Mouse (Mus musculus) cerebellum, adult 9-10 months (tissue): ENCODE measurements around the gene D6Ertd527e.

Source experiments
- DNase-seq: peaks from one replicate; pipeline ENCODE4 v3.0.0; 2022

D6Ertd527e gene

DNA sequence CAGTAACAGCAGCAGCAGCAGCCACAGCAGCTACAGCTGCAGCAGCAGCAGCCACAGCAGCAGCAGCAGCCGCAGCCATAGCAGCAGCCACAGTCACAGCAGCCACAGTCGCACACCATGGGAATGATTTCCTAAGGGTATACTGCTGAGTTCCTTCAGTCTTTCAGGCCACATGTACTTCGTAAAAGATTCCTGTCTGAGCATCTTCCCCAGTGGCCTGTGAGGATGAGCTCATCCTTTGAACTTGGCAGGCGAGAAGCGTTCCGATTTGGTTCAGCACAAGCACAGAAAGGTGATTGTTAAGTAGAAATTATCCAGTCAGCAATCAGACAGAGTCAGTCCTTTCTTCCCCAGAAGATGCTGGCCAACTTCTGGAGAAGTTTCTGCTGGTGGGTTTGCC is 7.6 kb downstream of the D6Ertd527e start:
- DNase-seq: no peak

DNA sequence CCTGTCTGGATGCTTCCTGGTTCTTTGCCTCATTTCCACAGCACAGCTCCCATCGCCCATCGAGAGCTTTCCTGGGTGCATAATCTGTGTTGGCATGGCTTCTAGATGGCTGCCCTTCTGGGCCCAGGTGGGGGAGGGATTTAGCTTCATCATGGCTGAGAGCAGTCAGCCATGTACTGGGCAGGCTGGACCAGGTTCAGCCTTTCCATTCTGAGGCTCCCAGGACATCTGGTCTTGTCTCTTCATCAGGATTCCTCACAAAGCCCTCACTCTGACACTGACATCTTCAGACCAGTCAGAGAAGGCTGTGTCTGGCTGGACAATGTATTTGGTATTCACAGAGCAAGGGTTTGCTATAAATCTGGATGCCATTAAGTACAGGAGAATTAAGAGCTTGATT is 11.4 kb downstream of the D6Ertd527e start:
- DNase-seq: no peak

DNA sequence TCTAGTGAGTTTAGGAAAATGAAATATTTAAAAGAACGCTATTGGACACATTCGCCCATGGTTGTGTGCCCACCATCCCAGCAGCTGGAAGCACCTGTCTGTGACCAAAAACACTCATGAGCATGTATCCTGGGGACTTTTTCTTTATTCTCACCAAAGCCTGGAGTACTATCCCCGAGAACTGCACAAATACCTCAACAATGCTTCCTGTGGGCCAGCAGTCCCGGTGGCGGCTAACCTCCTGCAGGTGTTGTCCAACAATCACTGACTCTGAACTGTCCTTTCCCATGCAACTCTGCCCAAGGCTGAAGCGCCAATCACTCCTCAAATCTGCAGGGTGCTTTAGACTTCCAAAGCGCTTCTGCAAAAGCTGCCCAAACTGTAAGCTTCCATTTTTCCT is 12.1 kb downstream of the D6Ertd527e start:
- no peak for DNase-seq

- DNase-seq: no peak
Measured at GRCm38 (mm10) chr6:87119066-87119837, 14.7 kb downstream of the D6Ertd527e start.

GRCm38 (mm10) chr6:87119975-87120374 is 15.4 kb downstream of the D6Ertd527e start:
- DNase-seq: no peak

GRCm38 (mm10) chr6:87120661-87121060 is 16.1 kb downstream of the D6Ertd527e start:
- no peak for DNase-seq

DNA sequence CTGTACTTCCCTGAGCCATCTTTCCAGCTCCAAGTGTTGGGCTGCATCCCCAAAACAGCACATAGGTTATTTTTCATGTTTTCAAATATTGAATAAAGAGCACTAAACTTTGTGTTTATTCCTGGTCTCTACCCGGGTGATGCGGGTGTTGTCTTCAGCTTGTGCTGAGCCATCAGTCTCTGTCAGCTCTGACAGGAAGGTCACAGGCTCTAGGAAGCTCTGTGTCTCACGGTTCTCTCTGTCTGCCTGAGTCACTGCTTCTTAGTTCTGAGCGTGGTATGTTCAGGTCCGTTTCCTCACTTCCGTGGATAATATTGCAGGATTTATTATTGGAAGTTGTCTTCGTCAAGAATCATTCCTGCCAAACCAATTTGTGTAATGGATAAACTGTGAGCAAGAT is 17.4 kb downstream of the D6Ertd527e start:
- DNase-seq: no peak

DNA sequence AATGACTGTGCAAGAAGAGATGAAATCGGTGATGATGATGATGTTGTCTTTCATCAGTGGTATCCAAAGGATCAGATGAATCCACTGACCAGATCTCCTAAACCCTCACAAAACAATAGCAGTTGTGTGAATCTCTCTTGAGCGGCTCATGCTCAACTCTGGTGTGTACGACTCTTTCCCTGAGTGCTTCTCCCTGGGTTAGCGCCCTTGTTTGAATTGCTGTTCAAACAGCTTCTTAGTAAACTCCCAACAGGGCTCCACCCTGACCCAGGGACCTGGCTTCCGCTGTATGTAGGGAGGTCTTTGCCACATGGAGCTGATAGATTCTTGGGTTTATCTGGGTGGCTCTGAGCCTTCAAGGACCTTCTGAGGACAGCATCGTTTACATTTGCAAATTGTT is 18.9 kb downstream of the D6Ertd527e start:
- DNase-seq: no peak

DNA sequence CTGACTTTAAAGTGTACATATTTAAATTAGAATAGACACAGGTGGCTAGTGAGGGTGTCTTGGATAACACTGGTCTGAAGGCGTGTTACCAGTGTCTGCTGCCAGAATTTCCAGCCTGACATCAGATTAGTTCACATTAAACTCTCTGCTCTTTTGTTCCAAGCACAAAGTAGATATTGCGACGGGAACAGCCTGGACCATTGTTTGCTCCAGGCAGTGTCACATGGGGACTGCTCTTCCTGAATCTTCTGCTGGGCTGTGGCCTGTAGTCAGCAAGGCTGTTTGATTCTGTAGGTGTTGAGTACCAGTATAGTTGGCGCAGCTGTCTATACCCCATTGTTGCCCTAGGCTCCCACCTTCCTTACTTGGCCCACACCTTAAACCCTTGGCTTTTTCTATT is 19.4 kb downstream of the D6Ertd527e start:
- no peak for DNase-seq

DNA sequence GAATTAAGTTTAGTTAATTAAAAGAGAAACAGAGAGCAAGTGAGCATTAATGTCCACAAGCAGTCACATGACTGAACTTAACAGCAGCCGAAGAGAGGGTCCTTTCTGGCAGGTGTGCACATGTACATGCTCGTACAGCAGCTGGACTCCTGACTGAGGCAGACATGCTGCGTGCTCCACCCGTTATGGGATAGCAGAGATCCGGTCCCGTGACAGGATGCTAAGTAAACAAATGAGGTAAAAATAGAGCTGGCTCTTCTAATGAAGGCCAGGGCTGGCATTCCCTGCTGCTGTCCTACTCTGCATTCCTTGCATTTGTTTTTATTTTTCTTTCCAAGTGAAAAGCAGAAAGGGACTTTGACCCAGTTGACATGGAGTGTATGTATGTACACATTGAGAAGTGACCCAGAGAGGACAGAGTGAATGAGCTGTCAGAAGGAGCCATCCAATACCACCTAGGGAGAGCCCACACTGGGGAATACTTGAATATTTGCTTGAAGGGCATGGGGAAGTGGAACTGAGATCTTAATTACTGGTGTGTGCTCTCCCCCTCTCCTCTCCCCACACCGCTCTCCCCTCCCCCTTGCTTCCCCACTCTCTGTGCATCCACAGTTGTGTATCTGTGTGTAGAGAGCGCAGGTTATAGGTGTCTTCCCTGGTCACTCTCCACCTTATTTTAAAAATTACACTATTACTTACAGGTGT is 22.7 kb downstream of the D6Ertd527e start:
- DNase-seq: no peak

GRCm38 (mm10) chr6:87129861-87130260 is 25.3 kb downstream of the D6Ertd527e start:
- no peak for DNase-seq

DNA sequence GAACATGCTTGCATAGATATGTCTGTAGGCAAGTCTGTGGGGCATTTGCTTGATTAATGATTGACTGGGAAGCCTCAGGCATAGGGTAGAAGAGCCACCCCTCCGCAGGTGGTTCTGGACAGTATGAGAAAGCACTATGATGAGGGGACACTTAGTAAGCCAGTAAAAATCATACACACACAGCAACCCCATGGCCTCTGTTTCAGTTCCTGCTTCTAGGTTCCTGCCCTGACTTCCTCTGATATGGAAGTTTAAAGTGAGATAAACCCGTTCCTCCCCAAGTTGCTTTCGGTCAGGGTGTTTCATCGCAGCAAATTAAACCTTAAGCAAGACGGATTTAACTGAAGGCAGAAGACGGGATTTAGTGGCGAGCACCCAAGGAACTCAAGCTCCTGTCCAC is 26.1 kb downstream of the D6Ertd527e start:
- DNase-seq: no peak

- no peak for DNase-seq
Measured at GRCm38 (mm10) chr6:87131078-87131477, 26.5 kb downstream of the D6Ertd527e start.

DNA sequence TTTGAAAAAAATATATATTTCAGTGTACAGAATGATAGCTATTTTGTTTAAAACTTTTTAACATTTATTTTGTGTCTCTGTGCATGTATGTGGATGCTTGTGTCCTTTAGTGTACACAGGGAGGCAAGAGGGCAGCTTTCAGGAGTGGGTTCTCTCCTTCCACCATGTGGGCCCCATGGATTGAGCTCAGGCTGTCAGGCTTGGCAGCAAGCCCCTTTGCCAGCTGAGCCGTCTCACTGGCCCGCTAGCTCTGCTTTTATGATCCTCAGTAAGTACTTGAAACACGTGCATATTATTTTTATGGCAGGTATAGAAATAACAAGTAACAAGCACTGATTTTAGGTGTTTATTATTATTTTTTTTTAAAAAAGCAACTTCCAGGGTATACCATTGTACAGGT is 29.0 kb downstream of the D6Ertd527e start:
- no peak for DNase-seq

DNA sequence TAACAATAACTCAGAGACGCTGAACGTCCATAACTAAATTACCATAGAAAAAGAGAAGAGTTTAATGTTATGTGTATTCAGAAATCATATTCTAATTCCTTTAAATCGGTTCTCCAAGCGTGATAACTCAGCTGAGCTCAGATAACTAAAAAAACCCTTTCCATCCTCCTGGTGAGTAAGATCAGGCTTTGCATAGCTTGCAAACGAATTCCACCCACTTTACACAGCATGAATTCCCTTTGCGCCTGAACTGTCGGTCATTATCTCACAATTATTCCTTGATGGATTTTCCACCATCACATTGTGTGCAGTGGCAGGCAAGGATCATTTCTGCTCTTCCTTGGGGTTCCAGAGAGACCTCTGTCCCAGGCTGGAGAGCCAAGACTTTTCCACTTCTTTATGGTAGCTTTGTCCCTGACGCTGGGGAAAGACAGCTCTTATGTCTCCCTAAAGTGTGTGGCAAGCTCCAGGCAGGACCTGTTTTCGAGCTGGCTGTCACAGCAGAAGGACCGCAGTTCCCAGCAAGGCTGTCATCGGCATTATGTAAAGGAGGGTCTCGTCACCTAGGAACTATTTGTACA is 29.5 kb downstream of the D6Ertd527e start:
- no peak for DNase-seq

GRCm38 (mm10) chr6:87138479-87138878 is 33.9 kb downstream of the D6Ertd527e start:
- DNase-seq: no peak

DNA sequence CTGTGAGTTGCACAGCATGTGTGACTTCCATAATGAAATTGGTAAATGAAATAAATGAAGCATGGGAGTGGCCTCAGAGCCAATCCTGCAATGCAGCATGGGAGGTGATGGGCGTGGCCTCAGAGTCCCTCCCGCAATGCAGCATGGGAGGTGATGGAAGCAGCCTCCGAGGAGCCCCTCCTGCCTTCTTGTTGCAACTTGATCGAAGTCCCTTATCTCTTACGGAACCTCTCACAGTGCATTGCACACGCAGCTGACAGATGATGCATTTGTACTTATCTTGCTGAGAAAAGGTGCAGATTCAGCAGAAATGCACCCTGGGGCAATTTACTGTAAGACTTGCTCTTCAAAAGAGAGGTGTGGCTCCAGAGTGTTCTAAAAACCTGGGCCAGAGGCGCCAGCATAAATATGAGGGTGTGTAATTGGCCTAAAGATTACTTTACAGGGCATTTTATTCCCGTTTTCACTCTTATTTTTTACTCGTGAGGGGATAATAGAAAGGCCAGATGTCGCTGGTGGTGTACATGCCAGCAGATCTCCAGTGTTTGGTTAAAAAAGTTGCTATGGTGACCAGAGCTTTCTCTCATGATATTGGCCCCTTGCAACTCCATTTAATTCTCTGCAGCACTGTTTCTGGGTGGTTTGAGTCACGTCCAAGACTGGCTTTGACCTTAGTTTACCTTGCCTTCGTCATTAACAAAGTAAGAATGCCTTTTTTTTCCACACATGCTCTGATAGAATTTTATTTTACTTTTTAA is 35.4 kb downstream of the D6Ertd527e start:
- no peak for DNase-seq

DNA sequence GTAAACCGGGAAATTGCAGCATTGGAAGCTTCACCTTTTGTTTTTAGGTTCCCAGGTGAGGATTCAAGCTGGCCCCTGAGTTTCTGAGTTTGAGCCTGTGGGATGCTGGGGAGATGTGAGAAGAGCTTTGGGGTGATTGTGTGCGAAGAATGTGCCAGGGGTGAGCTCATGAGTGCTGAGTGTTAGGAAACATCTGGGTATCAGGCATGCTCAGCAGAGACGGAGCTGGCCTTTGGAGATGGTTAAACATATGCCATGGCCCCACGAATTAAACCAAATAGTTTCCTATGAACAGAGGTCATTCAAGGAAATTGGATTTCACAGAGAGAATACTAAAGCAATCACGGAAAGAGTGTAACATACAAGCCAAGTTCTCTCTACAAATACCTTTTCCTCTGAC is 37.7 kb downstream of the D6Ertd527e start:
- DNase-seq: no peak

- DNase-seq: no peak
Measured at GRCm38 (mm10) chr6:87143594-87143993, 39.0 kb downstream of the D6Ertd527e start.

DNA sequence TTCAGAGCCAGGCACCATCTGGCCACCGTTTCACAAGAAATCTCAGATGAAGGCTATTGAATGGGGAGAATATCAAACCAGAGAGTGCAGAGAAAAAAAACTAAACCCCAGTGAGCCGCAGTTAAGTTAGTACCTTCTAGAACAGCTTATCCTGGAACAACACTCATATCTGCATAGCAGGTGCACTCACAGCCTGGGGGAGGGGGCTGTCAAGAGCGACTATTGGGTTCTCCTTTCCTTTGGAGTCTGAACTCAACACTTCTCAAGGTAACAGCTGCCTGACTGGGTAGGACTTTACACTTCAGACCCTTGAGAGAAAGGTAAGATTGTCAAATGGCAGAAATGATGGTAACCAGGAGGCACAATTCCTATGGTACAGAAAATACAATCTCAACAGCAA is 43.4 kb downstream of the D6Ertd527e start:
- no peak for DNase-seq

DNA sequence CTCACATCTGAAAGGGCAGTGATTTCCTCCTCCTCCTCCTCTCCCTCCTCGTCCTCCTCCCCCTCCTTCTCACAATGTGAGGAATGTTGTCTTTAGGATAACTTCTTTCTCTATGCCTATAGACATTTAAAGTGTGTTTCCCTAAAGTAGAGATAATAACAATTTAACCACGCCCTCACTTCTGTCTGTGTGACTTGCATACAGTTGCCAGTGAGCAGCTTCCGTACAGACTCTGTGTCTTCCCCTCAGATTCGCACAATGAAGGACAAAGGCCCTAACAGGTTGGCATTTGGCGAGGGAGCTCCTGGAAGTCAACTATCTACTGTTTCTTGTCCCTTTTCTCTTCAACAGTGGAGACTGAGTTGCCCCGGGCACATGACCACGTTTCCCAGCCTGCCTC is 45.9 kb downstream of the D6Ertd527e start:
- no peak for DNase-seq

- DNase-seq: no peak
Measured at GRCm38 (mm10) chr6:87151427-87151826, 46.9 kb downstream of the D6Ertd527e start.

- DNase-seq: no peak
Measured at GRCm38 (mm10) chr6:87152461-87153230, 48.1 kb downstream of the D6Ertd527e start.
